Mouse (Mus musculus) midbrain, embryonic 11.5 days (tissue): ENCODE results near the gene Ttc17. TPM values are rescaled to one million over a fixed set of nuclear protein-coding genes. Genes with fewer than 3 reads are reported as not detected.
A peak's percentile ranks its signal among the peaks of the same experiment; 100 is the strongest.

Source experiments
- ATAC-seq: fragments of 200-750 bp; cut with Nextera tagmentation; 2 replicates; pipeline ENCODE4 v1.8.0; 2017; ENCODE audit warnings: moderate TSS enrichment, moderate library complexity; ENCODE audit not compliant: low FRiP score
- DNase-seq: peaks from one replicate; pipeline ENCODE4 v3.0.0; 2015; ENCODE audit warnings: low spot score; ENCODE audit errors: missing footprints
- H3K27ac ChIP-seq: fragments of 300-500 bp; sonication (generic); 2 replicates; pipeline ENCODE4 v1.5.1; 2014; ENCODE audit warnings: low read depth, low read length
- H3K27me3 ChIP-seq: fragments of 300-500 bp; sonication (generic); 2 replicates; pipeline ENCODE4 v1.6.1; 2014; ENCODE audit warnings: mild to moderate bottlenecking, low read length, moderate library complexity, mixed read lengths; ENCODE audit not compliant: control insufficient read depth, insufficient read depth
- H3K36me3 ChIP-seq: fragments of 300-500 bp; sonication (generic); 2 replicates; pipeline ENCODE4 v1.6.1; 2014; ENCODE audit warnings: mild to moderate bottlenecking, low read length, moderate library complexity, mixed read lengths; ENCODE audit not compliant: control insufficient read depth, insufficient read depth
- H3K4me1 ChIP-seq: fragments of 300-500 bp; sonication (generic); 2 replicates; pipeline ENCODE4 v1.6.1; 2014; ENCODE audit warnings: low read length; ENCODE audit not compliant: control insufficient read depth, insufficient read depth
- H3K4me2 ChIP-seq: fragments of 300-500 bp; sonication (generic); 2 replicates; pipeline ENCODE4 v1.6.1; 2014; ENCODE audit warnings: mild to moderate bottlenecking, moderate library complexity
- H3K4me3 ChIP-seq: fragments of 300-500 bp; sonication (generic); 2 replicates; pipeline ENCODE4 v1.5.1; 2014; ENCODE audit warnings: low read depth, low read length
- H3K9ac ChIP-seq: fragments of 300-500 bp; sonication (generic); 2 replicates; pipeline ENCODE4 v1.6.1; 2014; ENCODE audit warnings: low read length
- H3K9me3 ChIP-seq: fragments of 300-500 bp; sonication (generic); 2 replicates; pipeline ENCODE4 v1.6.1; 2016; ENCODE audit warnings: low read length; ENCODE audit not compliant: control insufficient read depth
- WGBS: fragments of 180-500 bp; shearing (Covaris S2); extraction: QIAGEN DNeasy Blood & Tissue Kit; methylation state at CpG from one replicate; pipeline ENCODE4 v1.1.7; 2014; 5-methylcytosine and 5-hydroxymethylcytosine counted together
- polyA plus RNA-seq: library from polyadenylated mRNA; unstranded; fragments of >200 nt; fragmentation: Nextera tagmentation; extraction: Ambion mirVana; gene quantifications from 2 replicates; pipeline ENCODE4 v1.2.1, GENCODE M21; 2014

Gene Ttc17
- polyA plus RNA-seq, 1 experiment from 2014 or later, result 12.5 TPM

DNA sequence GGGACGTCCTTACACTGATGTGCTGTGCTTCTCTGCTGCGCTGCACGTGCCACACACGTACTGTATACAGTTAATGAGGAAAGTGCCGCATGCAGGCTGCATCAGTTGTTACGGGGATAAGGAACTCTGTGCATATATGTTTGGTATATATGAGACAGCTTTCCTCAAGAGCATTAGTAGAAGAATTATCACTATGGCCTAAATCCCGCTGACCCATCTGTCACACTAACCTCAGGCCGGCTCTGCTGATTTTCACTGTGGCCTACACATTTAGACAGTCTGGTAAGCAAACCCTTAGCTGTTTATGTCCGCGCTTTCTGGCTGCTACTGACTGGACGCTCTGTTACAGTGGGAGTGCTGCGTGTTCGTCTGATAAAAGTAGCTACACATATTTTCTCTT lies 77.2 kb downstream of the Ttc17 start:
- H3K9ac ChIP-seq, result no peak overlapping the region
- H3K27me3 ChIP-seq, result no peaks in the 10 kb centered on the region
- ATAC-seq (no peak), DNase-seq (no peak)
- WGBS, result 94% methylated on average over 13 of the region's 13 CpGs
- peaks cover 9% of the 10 kb centered on the region for H3K36me3 ChIP-seq
- no peaks in the 10 kb centered on the region for H3K4me1 ChIP-seq
- H3K9me3 ChIP-seq, result no peaks in the 10 kb centered on the region
- no peak overlapping the region for H3K27ac ChIP-seq
- no peak overlapping the region for H3K4me3 ChIP-seq
- H3K4me2 ChIP-seq, result no peak overlapping the region

DNA sequence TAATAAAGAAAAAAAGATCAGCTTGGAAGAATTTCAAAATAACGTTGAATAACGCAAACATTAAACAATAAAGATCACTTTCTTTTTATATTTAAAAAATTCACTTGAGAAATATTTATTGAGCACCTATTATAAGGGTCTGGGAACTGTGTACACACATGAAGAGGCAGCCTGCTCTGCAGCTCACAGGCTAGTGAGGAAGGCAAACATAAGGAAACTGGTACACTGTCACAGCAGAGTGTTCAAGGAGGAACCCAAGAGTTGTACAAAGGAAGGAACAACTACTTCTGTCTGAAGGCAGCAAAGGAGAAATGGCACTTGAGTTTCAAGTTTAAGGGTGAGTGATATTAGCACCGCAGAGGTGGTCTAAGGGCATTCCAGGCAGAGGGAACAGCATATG lies 78.7 kb downstream of the Ttc17 start:
- DNase-seq (no peak), ATAC-seq (no peak)
- H3K27me3 ChIP-seq, result no peaks in the 10 kb centered on the region
- H3K4me1 ChIP-seq, result no peaks in the 10 kb centered on the region
- H3K4me3 ChIP-seq, result no peak overlapping the region
- no peak overlapping the region for H3K9ac ChIP-seq
- WGBS, result 95% methylated on average over 3 of the region's 3 CpGs
- H3K4me2 ChIP-seq, result no peak overlapping the region
- no peak overlapping the region for H3K27ac ChIP-seq
- peaks cover 14% of the 10 kb centered on the region for H3K36me3 ChIP-seq
- H3K9me3 ChIP-seq, result no peaks in the 10 kb centered on the region

DNA sequence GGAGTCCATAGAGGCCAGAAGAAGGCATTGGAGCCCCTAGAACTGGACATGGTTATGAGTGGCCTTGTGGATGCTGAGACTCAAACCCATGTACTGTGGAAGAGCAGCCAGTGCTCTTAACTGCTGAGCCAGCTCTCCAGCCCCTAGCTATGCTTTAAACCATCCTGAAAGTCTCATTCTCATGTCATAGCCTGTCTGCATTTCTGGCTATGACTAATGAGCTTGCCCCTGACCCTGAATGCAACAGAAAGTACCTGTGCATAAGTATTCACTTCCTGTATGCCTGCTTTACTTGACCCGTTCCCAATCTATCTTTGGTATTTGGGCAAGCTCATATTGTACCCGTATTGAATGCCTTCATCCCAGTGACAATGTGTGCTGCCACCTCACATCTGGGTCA lies 86.7 kb downstream of the Ttc17 start:
- no peaks in the 10 kb centered on the region for H3K4me1 ChIP-seq
- no peak overlapping the region for H3K27ac ChIP-seq
- H3K36me3 ChIP-seq, result peaks cover 9% of the 10 kb centered on the region
- no peak overlapping the region for H3K9ac ChIP-seq
- H3K4me3 ChIP-seq, result no peak overlapping the region
- H3K27me3 ChIP-seq, result no peaks in the 10 kb centered on the region
- DNase-seq (peak; percentile 61), ATAC-seq (no peak)
- H3K4me2 ChIP-seq, result no peak overlapping the region
- H3K9me3 ChIP-seq, result no peaks in the 10 kb centered on the region
- 87% methylated on average over 2 of the region's 2 CpGs for WGBS

GRCm38 (mm10) chr2:94316526-94316925 lies 90.0 kb downstream of the Ttc17 start:
- no peak for ATAC-seq
- WGBS, result 63% methylated on average over 5 of the region's 5 CpGs
- H3K9me3 ChIP-seq, result no peaks in the 10 kb centered on the region
- H3K27ac ChIP-seq, result no peak overlapping the region
- H3K36me3 ChIP-seq, result peaks cover 2% of the 10 kb centered on the region; the same call in 1 of the 2 replicates
- no peak overlapping the region for H3K4me2 ChIP-seq
- H3K27me3 ChIP-seq, result no peaks in the 10 kb centered on the region
- no peak for DNase-seq
- no peak overlapping the region for H3K4me3 ChIP-seq
- no peaks in the 10 kb centered on the region for H3K4me1 ChIP-seq
- no peak overlapping the region for H3K9ac ChIP-seq

GRCm38 (mm10) chr2:94303984-94304383 lies 102.5 kb downstream of the Ttc17 start:
- ATAC-seq, result no peak
- no peaks in the 10 kb centered on the region for H3K36me3 ChIP-seq

GRCm38 (mm10) chr2:94302393-94302792 lies 104.1 kb downstream of the Ttc17 start:
- H3K36me3 ChIP-seq, result no peaks in the 10 kb centered on the region
- ATAC-seq (no peak), DNase-seq (no peak)

More at GRCm38 (mm10) chr2:94303984-94304383, 102.5 kb downstream of the Ttc17 start:
- no peak overlapping the region for H3K4me2 ChIP-seq
- H3K27ac ChIP-seq, result no peak overlapping the region
- DNase-seq, result no peak
- H3K4me1 ChIP-seq, result no peaks in the 10 kb centered on the region
- no peak overlapping the region for H3K4me3 ChIP-seq
- no peaks in the 10 kb centered on the region for H3K27me3 ChIP-seq
- H3K9me3 ChIP-seq, result no peaks in the 10 kb centered on the region; the same call in 1 of the 2 replicates
- no peak overlapping the region for H3K9ac ChIP-seq
- 92% methylated on average over 10 of the region's 10 CpGs for WGBS

GRCm38 (mm10) chr2:94301749-94302148 lies 104.7 kb downstream of the Ttc17 start:
- Histone ChIP-seq H3K27me3 (no peaks in the 10 kb centered on the region), H3K9me3 (no peaks in the 10 kb centered on the region; the same call in 1 of the 2 replicates), H3K9ac (no peak overlapping the region), H3K27ac (no peak overlapping the region), H3K4me2 (no peak overlapping the region), H3K36me3 (no peaks in the 10 kb centered on the region), H3K4me1 (no peaks in the 10 kb centered on the region), H3K4me3 (no peak overlapping the region)
- WGBS, result 93% methylated on average over 8 of the region's 8 CpGs
- no peak for DNase-seq
- ATAC-seq, result no peak

More at GRCm38 (mm10) chr2:94302393-94302792, 104.1 kb downstream of the Ttc17 start:
- Histone ChIP-seq H3K27ac (no peak overlapping the region), H3K4me2 (no peak overlapping the region), H3K9ac (no peak overlapping the region), H3K4me3 (no peak overlapping the region), H3K9me3 (no peaks in the 10 kb centered on the region; the same call in 1 of the 2 replicates), H3K4me1 (no peaks in the 10 kb centered on the region), H3K27me3 (no peaks in the 10 kb centered on the region)
- WGBS, result 80% methylated on average over 5 of the region's 5 CpGs

DNA sequence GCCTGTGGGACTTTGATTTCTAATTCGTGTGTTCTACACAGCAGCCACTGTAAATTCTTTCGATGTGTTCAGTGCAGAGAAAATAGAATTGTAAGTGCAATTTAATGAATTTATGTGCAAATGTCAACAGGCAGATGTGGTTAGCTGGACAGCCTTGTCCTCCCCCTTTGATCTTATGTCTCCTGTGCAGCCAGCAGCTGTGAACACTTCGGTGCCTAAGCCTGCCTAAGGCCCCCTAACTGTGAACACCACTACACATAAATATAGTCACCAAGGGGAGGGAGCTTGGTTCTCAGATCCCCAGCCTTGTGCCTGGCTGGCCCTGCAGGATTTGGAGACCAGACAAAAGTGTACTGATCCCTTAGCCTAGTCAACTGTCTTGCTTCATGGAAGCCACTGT lies 109.0 kb downstream of the Ttc17 start:
- no peaks in the 10 kb centered on the region for H3K4me1 ChIP-seq
- no peak overlapping the region for H3K4me3 ChIP-seq
- DNase-seq (no peak), ATAC-seq (no peak)
- no peak overlapping the region for H3K27ac ChIP-seq
- no peaks in the 10 kb centered on the region for H3K36me3 ChIP-seq
- no peak overlapping the region for H3K9ac ChIP-seq
- H3K4me2 ChIP-seq, result no peak overlapping the region
- H3K27me3 ChIP-seq, result no peaks in the 10 kb centered on the region
- no peaks in the 10 kb centered on the region; the same call in 1 of the 2 replicates for H3K9me3 ChIP-seq
- WGBS, result 66% methylated on average over 3 of the region's 3 CpGs

GRCm38 (mm10) chr2:94290483-94290882 lies 116.0 kb downstream of the Ttc17 start:
- Histone ChIP-seq H3K9me3 (no peaks in the 10 kb centered on the region), H3K4me2 (no peak overlapping the region), H3K27ac (no peak overlapping the region), H3K27me3 (no peaks in the 10 kb centered on the region), H3K36me3 (no peaks in the 10 kb centered on the region), H3K9ac (no peak overlapping the region), H3K4me1 (peaks cover 32% of the 10 kb centered on the region), H3K4me3 (no peak overlapping the region)
- peak; percentile 95 for DNase-seq
- peak; percentile 41 for ATAC-seq
- 2% methylated on average over 5 of the region's 5 CpGs for WGBS
